Mouse (Mus musculus) embryonic facial prominence, embryonic 15.5 days (tissue): Measurements from ENCODE around the gene Wdr5. TPM values are rescaled to one million over a fixed set of nuclear protein-coding genes. Genes with fewer than 3 reads are reported as not detected.

ENCODE experiments used
- ATAC-seq: fragments of 200-750 bp; cut with Nextera tagmentation; 2 replicates; pipeline ENCODE4 v1.8.0; 2017; ENCODE audit warnings: low read depth, moderate TSS enrichment; ENCODE audit not compliant: insufficient number of reproducible peaks, low FRiP score, low TSS enrichment
- H3K27ac ChIP-seq: fragments of 300-500 bp; sonication (generic); replicated peaks from 2 replicates; pipeline ENCODE4 v1.5.1; 2015; ENCODE audit warnings: mild to moderate bottlenecking, inconsistent platforms
- H3K27me3 ChIP-seq: fragments of 300-500 bp; sonication (generic); 2 replicates; pipeline ENCODE4 v1.6.1; 2015; ENCODE audit warnings: inconsistent platforms
- H3K36me3 ChIP-seq: fragments of 300-500 bp; sonication (generic); 2 replicates; pipeline ENCODE4 v1.6.1; 2015; ENCODE audit warnings: mild to moderate bottlenecking, inconsistent platforms
- H3K4me1 ChIP-seq: fragments of 300-500 bp; sonication (generic); 2 replicates; pipeline ENCODE4 v1.6.1; 2015; ENCODE audit warnings: inconsistent platforms
- H3K4me2 ChIP-seq: fragments of 300-500 bp; sonication (generic); replicated peaks from 2 replicates; pipeline ENCODE4 v1.6.1; 2015; ENCODE audit warnings: mild to moderate bottlenecking, inconsistent platforms
- H3K4me3 ChIP-seq: fragments of 300-500 bp; sonication (generic); replicated peaks from 2 replicates; pipeline ENCODE4 v1.5.1; 2015; ENCODE audit warnings: mild to moderate bottlenecking, inconsistent platforms
- H3K9ac ChIP-seq: fragments of 300-500 bp; sonication (generic); 2 replicates; pipeline ENCODE4 v1.6.1; 2015; ENCODE audit warnings: inconsistent platforms
- H3K9me3 ChIP-seq: fragments of 300-500 bp; sonication (generic); replicated peaks from 2 replicates; pipeline ENCODE4 v1.6.1; 2016; ENCODE audit warnings: inconsistent platforms
- WGBS: fragments of 180-500 bp; shearing (Covaris S2); methylation state at CpG from one replicate; pipeline ENCODE4 v1.1.7; 2015; 5-methylcytosine and 5-hydroxymethylcytosine counted together
- polyA plus RNA-seq: library from polyadenylated mRNA; unstranded; fragments of >200 nt; fragmentation: Nextera tagmentation; extraction: Ambion mirVana; gene quantifications from 2 replicates; pipeline ENCODE4 v1.2.1, GENCODE M21; 2015

Gene Wdr5
- polyA plus RNA-seq, 1 experiment from 2014 or later: 51.8 TPM

GRCm38 (mm10) chr2:27552620-27553287, 37.8 kb downstream of the Wdr5 start:
- no peaks in the 10 kb centered on the region for H3K9me3 ChIP-seq
- no peak overlapping the region for H3K4me3 ChIP-seq
- no peak for ATAC-seq
- H3K4me2 ChIP-seq: no peak overlapping the region
- peaks cover 13% of the 10 kb centered on the region for H3K4me1 ChIP-seq
- H3K9ac ChIP-seq: no peak overlapping the region
- no peaks in the 10 kb centered on the region for H3K27me3 ChIP-seq
- 10% methylated on average over 7 of the region's 7 CpGs for WGBS
- H3K27ac ChIP-seq: no peak overlapping the region; the same call in 1 of the 2 replicates
- H3K36me3 ChIP-seq: no peaks in the 10 kb centered on the region

DNA sequence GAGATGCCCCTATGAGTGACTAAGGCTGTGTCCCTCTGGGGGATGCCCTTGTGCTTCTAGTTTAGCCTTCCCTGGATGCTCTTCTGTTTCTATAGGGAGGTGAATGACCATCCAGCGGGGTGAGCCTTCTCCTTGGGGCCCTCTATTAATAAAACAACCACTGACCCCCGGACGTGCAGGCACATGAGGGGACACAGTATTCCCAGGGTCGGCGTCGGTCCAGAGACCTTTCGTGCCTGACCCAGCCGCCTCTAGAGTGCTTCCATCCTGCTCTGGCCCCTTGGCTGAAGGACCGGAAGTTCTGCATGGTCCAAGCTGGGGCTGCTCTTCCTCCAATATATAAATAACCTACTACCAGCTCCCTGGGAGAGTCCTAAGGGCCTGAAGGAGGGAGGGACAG, 39.4 kb downstream of the Wdr5 start:
- 83% methylated on average over 9 of the region's 9 CpGs for WGBS
- Histone ChIP-seq H3K4me2 (no peak overlapping the region), H3K27me3 (no peaks in the 10 kb centered on the region), H3K27ac (no peak overlapping the region), H3K36me3 (no peaks in the 10 kb centered on the region), H3K4me3 (no peak overlapping the region), H3K9me3 (no peaks in the 10 kb centered on the region), H3K4me1 (peaks cover 13% of the 10 kb centered on the region), H3K9ac (no peak overlapping the region)
- 0 out of 2 replicates have a peak, but pooled peaks have one; percentile 20 for ATAC-seq

GRCm38 (mm10) chr2:27556921-27557320, 42.0 kb downstream of the Wdr5 start:
- WGBS: 89% methylated on average over 6 of the region's 6 CpGs
- no peak overlapping the region for H3K27ac ChIP-seq
- H3K9me3 ChIP-seq: no peaks in the 10 kb centered on the region
- no peak overlapping the region for H3K4me2 ChIP-seq
- no peaks in the 10 kb centered on the region for H3K36me3 ChIP-seq
- H3K9ac ChIP-seq: no peak overlapping the region
- H3K4me3 ChIP-seq: no peak overlapping the region
- no peaks in the 10 kb centered on the region for H3K27me3 ChIP-seq
- no peak for ATAC-seq
- H3K4me1 ChIP-seq: peaks cover 13% of the 10 kb centered on the region

DNA sequence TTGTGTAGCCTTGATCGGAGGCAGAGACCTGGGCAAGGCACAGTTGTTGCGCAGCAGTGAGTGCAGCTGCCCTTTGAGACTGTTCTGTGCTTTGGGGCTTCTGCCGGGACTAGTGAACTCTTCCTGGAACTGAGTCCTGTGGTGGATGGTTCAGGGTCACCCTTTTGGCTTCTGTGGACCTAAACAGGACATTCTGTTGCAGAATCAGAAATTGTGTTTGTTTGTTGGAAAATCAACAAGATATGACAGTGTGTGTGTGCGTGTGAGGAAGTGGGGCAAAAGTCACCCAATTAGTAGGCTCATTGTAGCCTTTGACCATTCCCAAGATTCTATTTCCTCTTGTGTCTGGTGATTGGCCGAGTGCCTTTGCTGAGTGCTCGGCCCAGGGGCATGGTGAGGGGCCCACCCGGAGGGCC, 45.8 kb downstream of the Wdr5 start:
- Histone ChIP-seq H3K9me3 (no peaks in the 10 kb centered on the region), H3K36me3 (no peaks in the 10 kb centered on the region), H3K27ac (no peak overlapping the region), H3K9ac (no peak overlapping the region), H3K4me3 (no peak overlapping the region), H3K4me1 (peaks cover 8% of the 10 kb centered on the region), H3K27me3 (no peaks in the 10 kb centered on the region), H3K4me2 (no peak overlapping the region)
- no peak for ATAC-seq
- WGBS: 78% methylated on average over 7 of the region's 7 CpGs

- Histone ChIP-seq H3K27me3 (no peaks in the 10 kb centered on the region), H3K4me1 (peaks cover 9% of the 10 kb centered on the region), H3K9me3 (no peaks in the 10 kb centered on the region), H3K4me2 (no peak overlapping the region), H3K36me3 (no peaks in the 10 kb centered on the region), H3K27ac (no peak overlapping the region), H3K4me3 (no peak overlapping the region), H3K9ac (no peak overlapping the region)
- no peak for ATAC-seq
- WGBS: 76% methylated on average over 1 of the region's 1 CpGs
Observed at GRCm38 (mm10) chr2:27561159-27561558, 46.2 kb downstream of the Wdr5 start.

- ATAC-seq: no peak
- Histone ChIP-seq H3K9ac (no peak overlapping the region), H3K9me3 (no peaks in the 10 kb centered on the region), H3K4me2 (no peak overlapping the region), H3K4me3 (no peak overlapping the region), H3K27me3 (no peaks in the 10 kb centered on the region), H3K27ac (no peak overlapping the region), H3K4me1 (peaks cover 9% of the 10 kb centered on the region), H3K36me3 (no peaks in the 10 kb centered on the region)
- WGBS: 94% methylated on average over 3 of the region's 3 CpGs
Observed at GRCm38 (mm10) chr2:27561829-27562228, 46.9 kb downstream of the Wdr5 start.

GRCm38 (mm10) chr2:27563641-27564148, 48.7 kb downstream of the Wdr5 start:
- no peak overlapping the region for H3K4me2 ChIP-seq
- H3K4me1 ChIP-seq: peaks cover 13% of the 10 kb centered on the region
- H3K27ac ChIP-seq: no peak overlapping the region
- H3K36me3 ChIP-seq: no peaks in the 10 kb centered on the region
- no peaks in the 10 kb centered on the region for H3K27me3 ChIP-seq
- no peak overlapping the region for H3K9ac ChIP-seq
- no peak for ATAC-seq
- WGBS: 72% methylated on average over 9 of the region's 9 CpGs
- no peaks in the 10 kb centered on the region for H3K9me3 ChIP-seq
- H3K4me3 ChIP-seq: no peak overlapping the region

DNA sequence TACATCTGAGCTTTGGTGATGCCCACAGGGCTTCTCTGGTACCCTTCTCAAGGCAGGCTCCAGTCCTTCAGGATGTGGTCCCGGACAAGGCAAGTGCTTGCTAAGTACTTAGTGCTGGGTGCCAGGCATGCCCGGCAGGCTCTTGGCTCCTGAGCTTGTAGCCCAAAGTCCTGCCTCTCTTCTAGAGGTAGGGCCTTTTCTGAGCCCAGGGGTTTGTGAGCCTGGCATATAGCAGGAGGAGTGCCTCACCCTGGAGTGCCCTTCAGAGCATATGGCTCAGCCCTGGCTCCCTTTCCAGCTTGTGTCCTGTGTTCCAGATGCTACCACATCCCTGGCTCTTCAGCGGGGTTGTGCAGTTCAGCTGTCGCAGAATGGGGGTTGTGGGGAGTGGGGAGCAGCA, 49.7 kb downstream of the Wdr5 start:
- Histone ChIP-seq H3K36me3 (no peaks in the 10 kb centered on the region), H3K27me3 (no peaks in the 10 kb centered on the region), H3K4me1 (peaks cover 19% of the 10 kb centered on the region), H3K27ac (no peak overlapping the region), H3K4me3 (no peak overlapping the region), H3K9ac (no peak overlapping the region), H3K9me3 (no peaks in the 10 kb centered on the region), H3K4me2 (no peak overlapping the region)
- ATAC-seq: no peak
- 81% methylated on average over 4 of the region's 4 CpGs for WGBS

GRCm38 (mm10) chr2:27565316-27566103, 50.6 kb downstream of the Wdr5 start:
- Histone ChIP-seq H3K9ac (no peak overlapping the region), H3K4me3 (no peak overlapping the region), H3K4me2 (no peak overlapping the region), H3K9me3 (no peaks in the 10 kb centered on the region), H3K4me1 (peaks cover 19% of the 10 kb centered on the region), H3K27me3 (no peaks in the 10 kb centered on the region), H3K36me3 (no peaks in the 10 kb centered on the region), H3K27ac (no peak overlapping the region)
- ATAC-seq: no peak
- WGBS: 54% methylated on average over 12 of the region's 12 CpGs

GRCm38 (mm10) chr2:27570856-27571255, 55.9 kb downstream of the Wdr5 start:
- no peaks in the 10 kb centered on the region for H3K27me3 ChIP-seq
- H3K4me3 ChIP-seq: no peak overlapping the region
- no peak overlapping the region for H3K4me2 ChIP-seq
- no peaks in the 10 kb centered on the region for H3K9me3 ChIP-seq
- no peak overlapping the region for H3K9ac ChIP-seq
- H3K4me1 ChIP-seq: peaks cover 28% of the 10 kb centered on the region
- ATAC-seq: no peak
- H3K27ac ChIP-seq: no peak overlapping the region
- H3K36me3 ChIP-seq: no peaks in the 10 kb centered on the region
- WGBS: 48% methylated on average over 5 of the region's 5 CpGs

DNA sequence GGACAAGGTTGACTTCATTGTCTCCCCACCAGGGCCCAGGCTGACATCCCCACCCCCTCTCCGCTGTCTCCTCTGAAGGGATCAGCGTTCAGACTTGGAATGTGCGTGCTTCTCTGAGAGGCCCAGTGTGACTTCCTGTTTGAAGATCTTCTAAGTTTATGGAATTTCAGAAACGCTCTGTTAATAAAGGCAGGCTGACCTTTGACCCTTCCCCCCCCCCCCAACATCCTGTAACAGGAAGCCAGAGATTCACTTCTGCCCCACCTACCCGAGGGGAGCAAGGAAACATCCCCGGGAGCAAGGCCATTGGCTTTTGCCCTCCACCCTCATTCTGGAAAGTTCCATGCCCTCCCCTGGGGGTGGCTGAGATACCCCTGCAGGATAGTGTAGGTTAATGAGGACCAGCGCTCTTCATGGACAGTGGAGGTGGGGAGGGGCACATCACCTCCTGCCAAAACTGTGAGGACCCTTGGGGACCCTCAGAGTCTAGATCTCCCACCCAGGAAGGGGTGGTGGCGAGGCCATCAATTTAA, 57.4 kb downstream of the Wdr5 start:
- H3K27me3 ChIP-seq: no peaks in the 10 kb centered on the region
- no peak overlapping the region for H3K4me3 ChIP-seq
- H3K36me3 ChIP-seq: no peaks in the 10 kb centered on the region
- H3K4me1 ChIP-seq: peaks cover 28% of the 10 kb centered on the region
- no peak overlapping the region for H3K9ac ChIP-seq
- H3K27ac ChIP-seq: 0 out of 2 replicates have a peak overlapping the region, but pooled peaks have one; percentile 22
- WGBS: 34% methylated on average over 8 of the region's 8 CpGs
- H3K4me2 ChIP-seq: no peak overlapping the region
- H3K9me3 ChIP-seq: no peaks in the 10 kb centered on the region
- ATAC-seq: no peak
